Mouse (Mus musculus): ENCODE data around the gene Prex1.

The Prex1 gene

GRCm38 (mm10) chr2:166517392-166518174 is 196.0 kb downstream of the Prex1 start:
- DNase-seq (ENCODE audit: extremely low spot score), result peak; percentile 59

GRCm38 (mm10) chr2:166516818-166517353 is 196.7 kb downstream of the Prex1 start:
- no peak for DNase-seq (ENCODE audit: extremely low spot score)

All from embryo, embryonic 9.5 days (tissue).